Mouse (Mus musculus) bone marrow macrophage, adult 2 months (primary cell): Measurements from ENCODE around the gene Olfr1469. TPM values are rescaled to one million over a fixed set of nuclear protein-coding genes. Genes with fewer than 3 reads are reported as not detected.
"Not testable (repeated sequence)": the region's sequence is repeated elsewhere in the genome, so short reads cannot be mapped to it uniquely, and the experiment has no call there.

Experiments used
- H3K27ac ChIP-seq: 2 replicates; pipeline ENCODE4 v1.5.1; 2012; ENCODE audit warnings: low read depth, low read length; ENCODE audit not compliant: insufficient read depth
- H3K4me1 ChIP-seq: 2 replicates; pipeline ENCODE4 v1.6.1; 2012; ENCODE audit warnings: low read length; ENCODE audit not compliant: control insufficient read depth, insufficient read depth
- H3K4me3 ChIP-seq: 2 replicates; pipeline ENCODE4 v1.5.1; 2012; ENCODE audit warnings: mild to moderate bottlenecking, low read length, moderate library complexity; ENCODE audit not compliant: insufficient read depth
- CTCF ChIP-seq: IDR thresholded peaks from 2 replicates; pipeline ENCODE4 v1.5.1; 2012; ENCODE audit warnings: low read depth, mild to moderate bottlenecking, low read length, moderate library complexity
- POLR2A ChIP-seq: IDR thresholded peaks from 2 replicates; pipeline ENCODE4 v1.6.1; 2012; ENCODE audit warnings: mild to moderate bottlenecking, low read depth, low read length, borderline replicate concordance
- polyA plus RNA-seq: library from polyadenylated mRNA; stranded (reverse); fragments of >200 nt; gene quantifications from 2 replicates; pipeline ENCODE4 v1.2.4, GENCODE M21; 2012; ENCODE audit not compliant: missing spikeins, insufficient read depth, insufficient read length

Olfr1469 gene
- not detected in 2 replicates for polyA plus RNA-seq

- Histone ChIP-seq H3K4me3 (no peak within 1 kb of the TSS), H3K4me1 (no peaks in the 10 kb centered on the region), H3K27ac (no peak within 1 kb of the TSS)
- TF ChIP-seq CTCF: no peak
- TF ChIP-seq POLR2A: no peak
Observed at GRCm38 (mm10) chr19:13407549-13407948, at the start of gene Olfr1469. Gene Olfr1469 (plus strand): TSS chr19:13407849.

DNA sequence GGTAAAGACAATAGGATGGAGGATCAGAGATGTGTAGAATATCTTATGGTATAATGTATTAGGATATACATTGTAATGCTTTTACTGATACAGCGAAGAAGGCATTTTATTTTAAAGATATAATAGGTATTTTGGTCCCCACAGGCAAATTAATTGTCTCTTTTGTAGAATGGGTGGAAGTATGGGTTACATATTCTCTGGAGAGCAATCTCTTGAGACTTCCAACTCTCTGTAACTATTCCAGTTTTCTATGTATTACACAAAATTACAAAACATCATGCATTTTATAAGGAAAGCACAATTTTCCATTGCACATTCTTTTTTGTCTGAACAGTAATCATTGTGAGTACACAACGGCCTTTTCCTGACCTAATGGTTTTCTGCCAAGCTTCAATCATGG is 45.7 kb upstream of the Olfr1469 start, which contains the start of gene Olfr1467:
Gene Olfr1467, plus strand, starts transcription at position 301 of the 400 bp plus-strand sequence.
- Histone ChIP-seq H3K4me1 (no peaks in the 10 kb centered on the region), H3K27ac (no peak within 1 kb of the TSS), H3K4me3 (no peak within 1 kb of the TSS)
- no peak for TF ChIP-seq POLR2A
- TF ChIP-seq CTCF: no peak

DNA sequence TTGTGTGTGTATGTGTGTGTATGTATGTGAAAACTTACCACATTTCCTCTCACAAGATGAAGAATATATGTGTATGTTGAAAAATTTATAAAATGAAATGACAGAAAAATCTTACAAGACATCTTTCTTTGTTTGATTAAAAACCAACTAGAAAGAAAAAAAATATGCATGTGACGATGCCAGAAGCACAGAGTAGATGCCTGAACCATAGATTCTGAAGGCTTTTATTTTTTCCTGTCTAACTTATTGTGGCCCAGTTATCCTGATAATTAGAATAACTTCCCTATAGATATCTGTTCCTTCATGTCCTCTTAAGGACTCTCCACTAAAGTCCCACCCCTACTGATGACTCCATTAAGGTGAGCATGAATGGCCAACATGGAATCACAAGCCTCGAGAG is 35.5 kb downstream of the Olfr1469 start, which contains the start of gene Olfr1471:
Gene Olfr1471, plus strand, starts transcription at position 301 of the 400 bp plus-strand sequence.
- not testable (repeated sequence) for H3K4me1 ChIP-seq, H3K4me3 ChIP-seq, H3K27ac ChIP-seq

DNA sequence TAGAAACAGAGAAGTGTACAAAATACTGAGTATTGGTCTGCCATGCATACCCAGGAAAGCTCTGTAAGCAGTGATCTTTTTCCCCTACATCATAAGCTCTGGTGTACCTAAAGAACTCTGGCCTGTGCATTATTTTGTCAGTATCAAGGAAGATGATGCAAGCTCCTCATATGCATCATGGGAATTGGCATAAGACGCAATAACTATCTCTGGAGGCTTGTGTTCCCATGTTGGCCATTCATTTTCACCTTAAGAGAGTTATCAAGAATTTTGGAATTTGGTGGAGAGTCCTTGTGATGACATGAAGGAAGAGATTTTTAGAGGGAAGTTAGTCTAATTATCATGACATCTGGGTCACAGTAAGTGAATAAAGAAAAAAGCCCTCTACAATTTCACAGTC is 48.3 kb downstream of the Olfr1469 start, which contains the start of gene Olfr1472:
Gene Olfr1472, minus strand, starts transcription at position 101 of the 400 bp plus-strand sequence.
- Histone ChIP-seq H3K4me1 (no peaks in the 10 kb centered on the region), H3K4me3 (no peak within 1 kb of the TSS), H3K27ac (no peak within 1 kb of the TSS)
- TF ChIP-seq CTCF (no peak), POLR2A (no peak)

Other genes starting within 250 kb of the Olfr1469 start
- gene Olfr1461, start 244.8 kb upstream of the Olfr1469 start, polyA plus RNA-seq: not detected in 2 replicates
- gene Olfr1462, start 222.1 kb upstream of the Olfr1469 start, polyA plus RNA-seq: not detected in 2 replicates
- not detected in 2 replicates for gene Olfr1463, start 176.5 kb upstream of the Olfr1469 start, polyA plus RNA-seq
- gene Olfr1465, start 92.3 kb upstream of the Olfr1469 start, polyA plus RNA-seq: not detected in 2 replicates
- gene Olfr1466, start 69.0 kb upstream of the Olfr1469 start, polyA plus RNA-seq: not detected in 2 replicates
- gene Olfr1467, start 45.6 kb upstream of the Olfr1469 start, polyA plus RNA-seq: not detected in 2 replicates
- gene Olfr1471, start 35.6 kb downstream of the Olfr1469 start, polyA plus RNA-seq: not detected in 2 replicates
- not detected in 2 replicates for gene Olfr1472, start 48.2 kb downstream of the Olfr1469 start, polyA plus RNA-seq
- not detected in 2 replicates for gene Olfr1474, start 61.7 kb downstream of the Olfr1469 start, polyA plus RNA-seq
- not detected in 2 replicates for gene Olfr1475, start 72.3 kb downstream of the Olfr1469 start, polyA plus RNA-seq
- gene Olfr1477, start 92.7 kb downstream of the Olfr1469 start, polyA plus RNA-seq: not detected in 2 replicates
- gene Olfr1480, start 120.1 kb downstream of the Olfr1469 start, polyA plus RNA-seq: not detected in 2 replicates
- gene Olfr1484, start 175.7 kb downstream of the Olfr1469 start, polyA plus RNA-seq: not detected in 2 replicates
- gene Olfr1487, start 209.5 kb downstream of the Olfr1469 start, polyA plus RNA-seq: not detected in 2 replicates
- gene Olfr1489, start 223.8 kb downstream of the Olfr1469 start, polyA plus RNA-seq: 0.13 and 0.19 TPM in 2 replicates
- not detected in 2 replicates for gene Olfr1490, start 243.2 kb downstream of the Olfr1469 start, polyA plus RNA-seq